Mouse (Mus musculus): Measurements from ENCODE around the gene Nrsn1. TPM values are rescaled to one million over a fixed set of nuclear protein-coding genes. Genes with fewer than 3 reads are reported as not detected.

The Nrsn1 gene
- polyA plus RNA-seq, 1 experiment: not detected

- no peak overlapping the region for H3K4me3 ChIP-seq (ENCODE audit: extremely low read depth, insufficient read depth, insufficient read length)
- no peaks in the 10 kb centered on the region for H3K4me1 ChIP-seq (ENCODE audit: control insufficient read depth, insufficient read depth, insufficient read length)
- H3K27ac ChIP-seq (ENCODE audit: insufficient read depth, low read length): no peak overlapping the region
- TF ChIP-seq POLR2A (IDR thresholded peaks at IDR 0.05; ENCODE audit: low read depth, low read length) (no peak), CTCF (IDR thresholded peaks at IDR 0.05; ENCODE audit: extremely low read depth, insufficient read depth, insufficient read length, insufficient replicate concordance) (no peak)
- DNase-seq (ENCODE audit: low read depth in 1 of 2, low spot score in 2 of 2): no peak
- H3K36me3 ChIP-seq (ENCODE audit: control insufficient read depth, insufficient read depth, low read length): no peaks in the 10 kb centered on the region
- WGBS: 83% methylated on average over 5 of the region's 5 CpGs
- H3K27me3 ChIP-seq (ENCODE audit: control insufficient read depth, insufficient read depth, low read length): no peaks in the 10 kb centered on the region; the same call in 1 of the 2 replicates
Observed at GRCm38 (mm10) chr13:25206950-25207349, 63.4 kb downstream of the Nrsn1 start.

Other genes with a start within 250 kb of the Nrsn1 start
- gene Dcdc2a, start 214.5 kb downstream of the Nrsn1 start, polyA plus RNA-seq (2012; rRNA removed): 0.05 and 0.06 TPM in 2 replicates